Mouse (Mus musculus) urinary bladder, adult 2 months (tissue): Measurements from ENCODE around the gene Gdpd4. TPM values are rescaled to one million over a fixed set of nuclear protein-coding genes. Genes with fewer than 3 reads are reported as not detected.

Experiments
- DNase-seq: peaks from one replicate; pipeline ENCODE4 v3.0.0; 2022; ENCODE audit warnings: low spot score
- polyA plus RNA-seq: library from polyadenylated mRNA; depleted of rRNA; stranded (reverse); fragments of >200 nt; gene quantifications from 2 replicates; pipeline ENCODE4 v1.2.3, GENCODE M21; 2012; rRNA removed

The Gdpd4 gene
- polyA plus RNA-seq: not detected in 2 replicates

DNA sequence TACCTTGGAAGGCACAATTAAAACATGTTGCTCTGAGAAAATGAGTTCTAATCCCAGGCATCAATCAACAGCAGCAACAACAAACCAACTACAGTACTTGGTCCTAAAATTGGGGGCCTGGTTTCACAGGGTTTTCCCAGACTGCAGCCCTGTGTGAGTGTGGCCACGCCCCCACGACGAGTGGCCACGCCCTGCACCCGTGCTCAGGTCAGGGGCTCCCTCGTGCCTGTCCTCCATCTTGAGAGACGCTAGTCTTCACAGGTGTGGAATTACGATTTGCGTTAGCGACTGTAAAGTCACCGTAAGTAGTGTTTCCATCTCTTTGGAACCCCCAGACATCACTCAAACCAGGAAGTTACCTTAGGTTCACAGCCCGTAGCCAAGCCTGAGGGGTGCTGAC is at the start of gene Gdpd4:
Gene Gdpd4 (plus strand): TSS at position 214 of the 400 bp plus-strand sequence.
- no peak for DNase-seq

DNA sequence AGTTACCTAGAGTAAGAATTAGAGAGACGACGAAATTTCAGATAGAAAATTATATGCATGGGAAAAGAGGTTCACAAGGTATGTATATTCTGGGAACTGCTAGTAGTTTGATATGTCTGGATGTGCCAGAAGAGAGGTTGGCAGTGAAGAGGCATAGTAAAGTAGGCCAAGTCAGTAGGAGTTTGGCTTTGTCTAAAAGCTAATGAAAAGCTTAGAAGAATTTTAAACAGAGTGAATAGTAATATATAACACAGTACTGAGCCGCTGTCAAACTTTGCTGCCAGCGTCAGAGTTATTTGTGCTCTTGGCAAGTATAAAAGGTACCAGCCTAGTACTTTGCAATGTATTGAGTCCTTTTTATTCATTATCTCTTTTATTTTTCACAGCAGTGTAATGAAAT is 47.4 kb upstream of the Gdpd4 start:
- no peak for DNase-seq

DNA sequence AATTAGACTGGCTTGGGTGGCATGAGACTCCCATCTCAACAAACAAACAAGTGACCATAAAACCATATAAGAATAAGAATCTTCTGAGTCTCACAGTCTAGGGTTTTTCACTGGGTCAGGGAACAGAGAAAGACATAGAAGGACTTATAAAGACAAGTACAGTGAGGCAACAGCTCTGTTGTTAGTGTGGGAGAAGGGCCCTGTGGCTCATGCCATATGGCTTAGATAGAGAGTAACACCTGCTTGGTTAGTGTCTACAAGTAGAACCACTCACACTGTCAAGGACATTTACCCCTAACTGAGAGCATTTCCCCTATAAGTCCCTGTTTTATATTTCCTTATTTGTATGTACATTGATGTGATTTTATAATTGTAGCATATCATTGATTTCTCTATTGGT is 46.4 kb upstream of the Gdpd4 start:
- DNase-seq: no peak

DNA sequence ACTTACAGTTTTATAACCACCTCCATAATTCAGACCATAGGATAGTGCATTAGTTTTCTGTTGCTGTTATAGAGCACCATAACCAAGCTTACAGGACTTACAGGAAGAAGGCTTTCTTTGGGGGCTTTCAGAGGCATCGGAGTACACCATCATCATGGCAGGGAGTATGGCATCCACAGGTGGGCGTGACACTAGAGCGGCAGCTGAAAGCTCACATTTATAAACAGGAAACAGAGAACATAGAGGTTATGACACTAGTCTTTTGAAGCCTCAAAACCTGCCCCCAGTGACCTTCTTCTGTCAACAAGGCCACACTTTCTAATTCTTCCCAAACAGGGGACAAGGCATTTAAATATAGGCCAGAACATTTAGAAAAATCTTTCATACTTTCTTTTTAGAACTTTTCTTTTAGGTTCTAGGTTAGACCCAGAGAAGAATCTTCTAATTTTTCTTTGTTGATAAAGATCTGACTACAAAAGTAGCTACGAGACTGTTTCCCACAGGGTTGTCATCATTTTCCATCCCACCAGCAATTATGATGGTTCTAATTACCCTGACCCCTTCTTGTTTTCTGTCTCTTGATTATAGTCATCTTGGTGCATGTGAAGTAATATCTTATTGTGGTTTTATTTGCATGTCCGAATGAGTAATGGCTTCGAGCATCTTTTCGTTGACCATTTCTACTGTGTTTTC is 41.8 kb upstream of the Gdpd4 start:
- no peak for DNase-seq

DNA sequence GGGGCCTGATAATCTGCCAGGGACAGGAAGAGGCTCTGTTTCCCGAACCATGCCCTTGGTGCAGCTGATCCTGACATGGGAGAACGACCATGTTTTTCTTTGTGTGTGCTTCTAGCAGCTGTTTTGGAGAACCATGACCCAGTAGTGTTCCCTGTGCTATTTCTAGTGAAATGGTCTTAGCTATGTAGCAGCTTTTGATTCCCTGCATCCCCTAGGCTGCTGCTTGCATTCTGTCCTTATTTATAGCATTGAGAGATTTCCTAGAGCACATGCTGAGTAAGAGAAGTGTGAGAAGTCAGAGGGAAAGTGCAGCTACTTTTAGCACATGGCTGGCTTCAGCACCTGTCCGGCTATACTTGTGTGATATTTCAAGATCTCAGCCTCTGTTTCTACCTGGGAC is 8.1 kb upstream of the Gdpd4 start:
- DNase-seq: no peak

DNA sequence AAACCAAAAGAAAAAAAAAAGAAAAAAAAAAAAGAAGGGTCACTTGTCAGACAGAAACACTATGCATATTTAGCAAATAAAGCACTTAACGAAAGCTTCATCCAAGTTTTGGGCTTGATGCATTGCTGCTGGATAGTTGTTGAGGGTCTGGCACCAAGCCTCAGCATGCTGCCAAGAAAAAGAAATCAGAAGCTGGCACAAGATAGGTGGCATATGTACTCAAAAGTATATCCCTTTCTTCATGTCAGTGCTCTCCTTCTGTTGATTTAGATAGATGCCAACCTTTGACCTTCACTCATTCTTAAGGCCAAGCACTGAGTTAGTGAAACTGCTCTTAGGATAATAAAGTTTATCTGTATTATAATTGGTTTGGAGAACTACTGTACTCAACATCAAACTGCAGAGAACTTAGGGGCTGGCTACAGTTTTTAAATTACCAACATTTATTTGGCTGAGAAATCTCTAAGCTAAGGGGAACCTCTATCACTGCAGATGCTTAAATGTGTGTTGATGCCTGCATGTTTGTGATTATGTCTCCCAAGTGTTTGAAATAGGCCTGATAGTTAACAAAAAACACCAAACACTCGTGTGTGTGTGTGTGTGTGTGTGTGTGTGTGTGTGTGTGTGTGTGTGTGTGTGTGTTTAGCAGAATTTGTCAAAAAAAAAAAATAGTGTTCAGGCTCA is 4.8 kb upstream of the Gdpd4 start:
- DNase-seq: no peak

DNA sequence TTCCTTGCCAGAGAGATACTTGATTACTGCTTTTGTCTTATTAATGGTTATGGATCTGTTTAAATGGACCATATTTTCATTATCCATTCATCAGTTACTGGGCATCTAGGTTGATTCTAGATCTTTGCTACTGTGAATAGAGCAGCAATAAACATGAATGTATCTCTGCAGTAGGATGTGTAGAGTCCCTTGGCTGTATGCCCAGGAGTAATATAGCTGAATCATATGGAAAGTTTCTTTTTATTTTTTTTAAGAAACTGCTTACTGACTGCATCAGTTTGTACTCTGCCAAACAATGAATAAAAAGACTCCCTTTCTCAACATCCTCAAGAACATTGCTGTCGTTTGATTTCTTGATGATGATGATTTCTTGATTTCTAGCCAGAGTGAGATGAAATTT is 6.1 kb downstream of the Gdpd4 start:
- no peak for DNase-seq

DNA sequence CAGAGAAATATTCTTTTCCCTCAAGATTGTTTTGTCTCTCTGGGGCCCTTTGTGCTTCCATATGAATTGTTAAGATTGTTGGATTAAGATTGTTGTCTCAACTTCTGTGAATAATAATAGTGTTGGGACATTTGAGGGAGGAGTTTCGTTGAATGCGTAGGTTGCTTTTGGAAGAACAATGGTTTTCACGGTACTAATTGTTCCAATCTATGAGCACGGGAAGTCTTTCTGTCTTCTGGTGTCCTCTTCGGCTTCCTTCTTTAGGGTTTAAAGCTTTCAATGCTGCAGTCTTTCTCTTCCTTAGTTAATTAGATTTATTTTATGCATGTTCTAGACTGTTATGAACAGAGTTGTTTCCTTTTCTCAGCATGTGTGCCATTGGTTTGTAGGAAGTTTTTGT is 7.2 kb downstream of the Gdpd4 start:
- no peak for DNase-seq

DNA sequence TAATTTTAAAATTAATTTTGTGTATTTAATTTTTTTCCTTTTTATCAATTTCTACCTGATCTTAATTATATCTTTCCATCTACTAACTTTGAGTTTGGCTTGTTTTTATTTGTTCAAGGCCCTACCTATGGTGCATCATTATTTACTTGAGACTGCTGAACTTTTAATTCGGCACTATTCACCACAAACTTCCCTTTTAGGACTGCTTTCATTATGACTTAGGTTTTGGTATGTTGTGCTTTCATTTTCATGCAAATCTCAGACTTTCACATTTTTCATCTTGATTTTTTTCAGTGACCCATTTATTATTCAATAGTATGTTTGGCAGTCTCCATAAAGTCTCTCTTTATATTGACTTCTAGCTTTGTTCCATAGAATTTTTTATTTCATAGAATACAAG is 24.7 kb downstream of the Gdpd4 start:
- DNase-seq: no peak

DNA sequence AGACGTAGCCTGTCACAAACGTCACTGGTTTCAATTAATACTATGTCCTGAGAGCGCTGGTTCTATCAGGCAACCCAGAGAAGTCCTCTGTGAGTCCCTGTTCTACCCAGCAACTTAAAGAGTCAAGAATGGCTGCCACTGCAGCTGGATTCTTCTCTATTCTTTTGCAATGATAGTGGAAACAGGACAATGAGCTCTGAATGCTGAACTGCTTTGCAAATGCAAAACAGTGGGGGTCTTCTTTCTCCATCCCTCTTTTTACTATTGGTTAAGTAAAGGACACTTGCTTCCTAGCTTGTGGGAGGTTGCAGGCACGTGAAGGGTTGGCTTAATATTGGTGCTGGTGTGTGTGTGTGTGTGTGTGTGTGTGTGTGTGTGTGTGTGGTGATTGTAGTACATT is 52.7 kb downstream of the Gdpd4 start:
- no peak for DNase-seq

DNA sequence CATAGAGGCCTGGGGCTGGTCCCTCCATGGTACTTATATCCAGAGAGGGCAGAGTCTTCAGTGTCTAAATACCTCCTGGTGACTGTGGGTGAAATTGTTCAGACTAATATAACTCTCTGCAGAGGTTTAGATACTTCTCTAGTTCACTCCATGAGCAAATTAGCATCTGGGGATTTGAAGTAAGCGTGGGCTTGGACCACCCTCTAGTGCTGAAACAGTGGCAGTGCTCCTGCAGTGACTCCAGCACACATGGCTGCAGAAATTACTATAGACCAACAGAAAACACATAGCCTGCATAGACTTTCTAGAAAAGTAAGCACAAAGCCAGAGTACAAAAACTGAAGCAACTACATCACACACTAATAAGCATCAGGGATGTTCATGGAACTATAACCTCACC is 57.7 kb downstream of the Gdpd4 start:
- DNase-seq: no peak

DNA sequence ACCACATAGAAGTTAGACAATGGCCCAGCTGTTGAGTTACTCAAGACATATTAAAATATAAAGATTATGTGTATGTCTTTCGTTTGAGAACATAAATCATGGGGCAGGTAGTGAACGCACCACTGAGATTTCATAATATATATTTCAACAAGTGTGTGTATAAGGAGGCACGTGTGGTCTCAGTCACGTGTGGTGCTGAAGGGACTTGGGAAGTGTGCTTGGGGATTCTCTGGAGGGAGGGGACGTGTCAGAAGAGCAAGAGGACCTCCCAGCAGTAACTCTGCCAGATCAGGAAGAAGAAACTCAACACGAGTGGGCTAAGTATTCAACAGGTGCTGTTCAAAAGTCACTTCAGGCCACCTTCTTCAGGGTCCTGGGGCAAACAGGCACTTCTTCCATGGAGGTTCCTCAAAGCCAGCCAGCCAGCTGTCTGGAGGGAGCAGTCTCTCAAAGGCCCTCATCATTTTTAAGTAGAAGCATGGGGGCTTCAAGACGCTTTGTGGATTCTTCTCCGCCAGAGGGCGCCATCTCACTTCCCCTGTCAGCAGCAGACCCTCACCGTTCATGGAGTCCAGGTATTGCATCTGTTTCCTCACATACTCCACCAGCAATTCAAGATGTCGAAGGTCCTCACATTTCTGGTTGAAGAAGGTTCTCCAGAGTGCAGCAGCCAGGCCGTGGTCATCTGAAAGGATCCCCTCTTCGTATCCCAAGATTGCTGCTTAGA is 64.5 kb downstream of the Gdpd4 start:
- no peak for DNase-seq

DNA sequence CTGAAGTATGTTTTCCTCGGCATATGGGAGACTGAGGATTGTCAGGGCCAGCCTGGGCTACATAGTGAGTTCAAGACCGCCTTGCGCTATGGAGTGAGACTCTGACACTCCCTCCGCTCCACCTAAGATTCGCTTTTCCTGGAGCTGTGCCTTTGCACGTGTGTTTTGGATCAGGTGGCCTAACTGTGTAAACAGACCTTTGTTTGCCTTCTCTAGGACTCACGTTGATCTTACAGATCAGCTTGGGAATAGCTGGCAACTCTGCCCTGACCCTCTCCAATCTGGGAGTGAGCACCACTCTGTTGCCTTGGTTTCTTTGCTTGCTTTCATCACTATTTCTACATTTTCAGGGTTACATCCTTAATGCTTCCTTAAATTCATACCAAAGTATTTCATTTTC is 82.9 kb downstream of the Gdpd4 start:
- DNase-seq: no peak

DNA sequence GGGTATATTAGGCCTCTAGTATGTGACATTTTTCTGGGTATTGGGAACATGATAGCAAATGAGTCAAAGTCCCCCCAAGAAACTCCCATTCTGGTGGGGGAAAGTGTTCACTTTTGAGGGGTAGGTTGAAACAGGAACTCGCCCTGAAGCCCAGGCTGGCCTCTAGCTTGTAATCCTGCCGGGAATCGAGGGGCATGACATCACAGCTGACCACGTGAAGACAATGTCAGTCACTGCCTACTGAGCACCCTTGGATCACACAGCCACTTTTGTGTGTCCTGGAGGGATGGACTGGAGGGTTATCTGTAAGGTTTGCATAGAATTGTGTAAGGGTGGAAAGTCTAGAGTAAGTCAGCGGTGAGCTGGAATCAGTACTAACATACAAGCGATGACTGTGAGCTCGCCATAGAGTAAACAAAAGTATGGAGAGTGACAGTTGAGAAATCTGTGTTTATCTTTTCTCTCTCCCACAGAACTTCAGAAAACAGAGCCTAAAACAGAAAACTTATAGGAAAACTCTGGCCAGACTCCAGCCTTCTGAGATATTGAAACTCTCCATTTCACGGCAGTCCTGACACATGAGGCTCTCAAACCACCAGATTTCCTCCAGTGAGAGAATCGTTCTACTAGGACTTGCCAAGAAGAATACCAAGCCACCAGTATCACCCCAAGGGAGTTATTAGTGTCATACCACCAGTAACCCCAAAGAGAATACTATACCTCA is 128.5 kb downstream of the Gdpd4 start:
- DNase-seq: no peak

DNA sequence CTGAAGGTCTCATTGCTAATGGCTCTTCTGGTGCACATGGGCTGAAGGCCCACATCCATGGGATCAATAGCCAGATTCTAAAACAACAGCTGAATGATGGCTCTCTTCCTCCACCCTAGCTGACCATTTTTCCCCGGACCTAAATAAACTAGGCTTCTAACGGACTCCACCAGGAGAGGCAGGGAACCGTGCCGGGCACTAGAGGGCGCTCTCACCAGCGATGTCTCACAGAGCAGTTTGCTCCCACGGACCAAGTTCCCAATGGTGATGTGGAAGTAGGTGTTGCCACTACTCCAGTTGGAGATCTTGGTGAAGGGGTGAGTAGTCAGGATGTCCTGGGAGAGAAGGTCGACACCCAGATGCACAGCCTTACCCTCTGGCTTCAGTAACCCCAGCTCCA is 132.2 kb downstream of the Gdpd4 start:
- no peak for DNase-seq

DNA sequence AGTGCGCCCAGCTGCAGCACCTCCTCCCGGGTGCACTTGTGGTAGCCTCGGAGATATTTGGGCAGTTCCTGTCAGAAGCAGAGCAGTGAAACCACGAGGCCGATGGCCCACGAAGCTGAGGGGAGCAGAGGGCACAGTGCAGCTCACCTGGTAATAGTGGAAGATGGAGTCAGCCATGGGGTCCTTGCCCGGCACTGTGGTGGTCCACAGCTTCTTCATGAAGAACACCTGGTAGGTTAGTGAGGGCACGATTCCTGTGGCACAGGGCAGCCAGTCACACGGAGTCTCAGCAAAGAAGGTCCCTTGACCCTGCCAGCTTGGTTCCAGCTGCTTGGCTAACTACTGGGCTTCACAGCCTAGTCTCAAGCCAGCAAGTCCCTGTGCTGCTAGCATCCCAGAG is 134.7 kb downstream of the Gdpd4 start:
- no peak for DNase-seq

DNA sequence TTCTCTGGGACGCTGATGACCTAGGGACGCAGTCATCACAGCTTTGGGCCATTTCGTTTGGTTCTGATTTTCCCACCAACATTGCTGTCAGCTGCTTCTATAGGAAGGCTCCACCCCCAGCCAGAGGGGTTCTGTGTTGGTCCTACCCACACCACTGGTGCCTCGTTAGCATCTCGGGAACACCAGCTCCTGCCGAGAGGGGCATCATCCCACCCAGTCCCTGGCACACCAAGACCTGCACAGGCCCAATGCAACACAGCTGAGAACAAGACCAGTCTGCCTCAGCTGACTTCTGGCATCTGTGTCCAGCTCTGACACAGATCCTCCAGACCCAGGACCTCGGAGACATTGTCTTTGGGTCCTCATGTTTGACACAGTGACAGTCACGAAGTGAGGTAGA is 135.2 kb downstream of the Gdpd4 start:
- DNase-seq: no peak

DNA sequence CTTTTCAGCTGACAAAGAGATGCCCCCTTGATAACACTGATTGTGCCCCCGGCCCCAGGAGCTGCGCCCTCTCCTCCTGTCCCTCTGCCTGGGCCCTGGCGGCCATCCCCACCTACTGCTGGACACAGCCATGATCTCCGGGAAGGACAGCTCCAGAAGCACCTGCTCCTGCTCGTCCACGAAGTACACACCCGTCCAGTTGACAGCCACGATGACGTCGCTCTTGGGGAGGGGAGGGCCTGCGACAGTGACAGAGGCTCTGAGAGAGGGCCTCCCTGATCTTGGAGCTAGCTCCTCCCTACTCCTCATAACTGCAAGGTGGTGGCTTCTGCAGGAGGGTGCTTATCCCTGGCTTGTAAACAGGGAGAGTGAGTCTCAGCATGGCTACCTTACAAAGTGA is 146.5 kb downstream of the Gdpd4 start:
- DNase-seq: no peak

DNA sequence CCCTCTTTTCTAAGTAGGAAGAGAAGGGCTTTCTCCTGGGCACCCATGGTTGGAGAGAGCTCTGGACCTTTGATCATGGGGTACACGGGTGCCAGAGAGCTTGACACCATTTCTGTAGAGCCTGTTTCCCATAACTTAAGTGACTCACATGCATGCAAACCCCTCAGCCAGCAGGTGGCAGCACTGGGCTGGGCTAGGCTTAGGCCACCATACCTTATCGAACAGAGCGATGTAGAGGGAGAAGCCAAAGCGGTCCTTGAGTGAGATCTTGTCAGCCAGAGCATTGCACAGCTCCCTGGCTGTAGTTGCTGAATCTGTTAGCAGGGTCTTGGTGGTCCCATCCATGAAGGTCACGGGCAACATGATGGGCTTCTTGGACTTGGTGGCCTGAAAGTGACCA is 151.9 kb downstream of the Gdpd4 start:
- DNase-seq: peak; percentile 68

DNA sequence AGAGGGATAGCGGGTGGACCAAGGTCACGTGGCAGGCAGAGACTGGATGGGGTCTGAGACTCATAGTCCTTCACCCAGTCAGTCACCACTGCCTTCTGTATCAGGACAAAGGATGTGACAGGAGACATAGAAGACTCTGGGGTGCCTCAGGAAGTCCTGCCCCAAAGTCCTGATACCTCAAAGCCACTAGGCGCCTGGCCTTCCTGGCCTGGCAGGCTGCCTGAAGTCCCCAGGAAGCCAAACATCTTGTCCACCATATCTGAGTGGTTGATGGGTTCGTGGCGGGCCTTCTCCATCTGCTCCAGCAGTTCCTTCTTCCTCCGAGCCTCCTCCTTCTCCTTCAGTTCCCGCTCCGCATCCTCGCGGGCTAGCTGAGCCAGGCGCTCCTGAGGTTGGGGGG is 157.7 kb downstream of the Gdpd4 start:
- DNase-seq: no peak

DNA sequence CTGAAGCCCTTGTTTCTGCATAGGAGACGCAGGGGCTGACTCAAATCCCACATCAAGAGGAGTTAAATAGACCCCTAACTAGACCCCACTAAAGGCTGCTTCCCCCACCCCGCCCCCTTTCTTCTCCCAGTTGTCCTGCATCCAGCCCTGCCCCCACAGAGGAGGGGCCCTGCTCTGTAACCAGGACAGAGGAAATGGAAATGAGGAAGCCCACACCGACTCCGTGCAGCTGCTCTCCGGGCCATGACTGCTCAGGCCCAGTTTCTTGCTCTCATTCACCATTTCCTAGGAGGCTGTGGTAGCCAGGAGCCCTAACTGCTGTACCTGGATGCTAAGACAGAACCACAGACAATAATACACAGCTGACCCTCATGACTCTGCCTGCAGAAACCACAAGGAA is 162.6 kb downstream of the Gdpd4 start:
- DNase-seq: no peak

DNA sequence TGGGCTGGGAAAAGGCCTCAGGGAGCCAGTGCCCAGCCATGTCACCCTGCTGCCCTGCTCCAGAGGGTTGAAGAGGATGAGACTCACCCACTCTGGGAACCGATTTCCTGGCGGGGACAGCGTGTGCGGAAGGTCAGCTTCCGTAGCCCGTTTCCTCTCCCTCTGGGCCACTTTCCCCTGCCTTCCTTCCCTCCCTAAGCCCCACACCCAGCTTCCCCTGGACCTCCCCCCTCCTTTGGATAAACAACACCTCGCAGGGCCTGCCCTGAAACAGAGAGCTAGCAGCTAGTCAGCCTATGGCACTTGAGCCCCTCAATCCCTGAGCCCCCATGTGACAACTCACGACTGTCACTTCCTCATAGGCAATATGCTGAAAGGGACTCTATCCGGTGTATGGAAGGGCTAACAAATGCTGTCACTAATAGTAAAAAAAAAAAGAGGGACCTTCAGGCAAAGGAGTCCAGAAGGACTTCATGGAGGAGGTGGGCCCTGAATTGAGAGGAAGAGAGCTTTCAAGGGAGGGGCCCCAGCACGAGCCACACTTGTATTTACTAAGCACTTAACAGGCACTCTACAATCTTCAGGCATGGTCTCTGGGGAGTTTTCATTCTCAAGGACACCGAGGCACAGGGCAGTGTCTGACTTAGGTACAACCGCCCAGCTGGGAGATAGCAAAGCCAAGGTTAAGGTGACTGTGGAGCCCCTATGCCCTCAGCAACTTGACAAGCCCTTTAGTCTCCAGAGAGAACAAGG is 165.0 kb downstream of the Gdpd4 start:
- no peak for DNase-seq
